Mouse (Mus musculus) kidney, adult 2 months (tissue): ENCODE results near the gene Olfr1201.

Experiments
- CTCF ChIP-seq: fragments of 200-500 bp; conservative IDR thresholded peaks from 2 replicates; pipeline ENCODE4 v1.5.1; 2011; ENCODE audit warnings: low read depth, mild to moderate bottlenecking, control low read depth, low read length, moderate library complexity, mixed read lengths; ENCODE audit not compliant: insufficient read depth, insufficient read length
- POLR2A ChIP-seq: fragments of 200-500 bp; IDR thresholded peaks from one replicate; pipeline ENCODE4 v1.6.1; 2011; ENCODE audit warnings: low read depth, low read length, control low read depth

GRCm38 (mm10) chr2:88760369-88760768, 32.5 kb upstream of the Olfr1201 start, which contains the start of gene Olfr1199:
- TF ChIP-seq POLR2A (no peak), CTCF (no peak)
